Mouse (Mus musculus): Measurements from ENCODE around the gene Preb. TPM values are rescaled to one million over a fixed set of nuclear protein-coding genes. Genes with fewer than 3 reads are reported as not detected.

Preb gene
- total RNA-seq, 2 experiments from 2014 or later, result 84.3 to 84.7 TPM

GRCm38 (mm10) chr5:30955751-30956150 is 4.4 kb downstream of the Preb start:
- DNase-seq, result no peak

DNA sequence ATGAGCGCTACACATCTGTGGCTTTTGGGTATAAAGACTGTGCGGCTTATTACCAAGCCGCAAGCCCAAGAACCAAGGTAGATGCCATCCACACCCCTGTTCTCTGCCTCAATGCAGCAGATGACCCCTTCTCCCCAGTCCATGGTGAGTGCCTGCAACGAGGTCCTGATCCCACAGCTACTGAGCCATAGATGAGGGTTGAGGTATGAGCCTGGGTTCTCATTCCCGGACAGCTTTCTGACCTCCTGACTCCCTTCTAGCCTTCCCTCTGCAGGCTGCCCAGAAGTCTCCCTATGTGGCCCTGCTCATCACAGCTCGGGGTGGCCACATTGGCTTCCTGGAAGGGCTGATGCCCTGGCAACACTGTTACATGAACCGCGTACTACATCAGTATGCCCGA is 5.6 kb downstream of the Preb start:
- no peak for DNase-seq

DNA sequence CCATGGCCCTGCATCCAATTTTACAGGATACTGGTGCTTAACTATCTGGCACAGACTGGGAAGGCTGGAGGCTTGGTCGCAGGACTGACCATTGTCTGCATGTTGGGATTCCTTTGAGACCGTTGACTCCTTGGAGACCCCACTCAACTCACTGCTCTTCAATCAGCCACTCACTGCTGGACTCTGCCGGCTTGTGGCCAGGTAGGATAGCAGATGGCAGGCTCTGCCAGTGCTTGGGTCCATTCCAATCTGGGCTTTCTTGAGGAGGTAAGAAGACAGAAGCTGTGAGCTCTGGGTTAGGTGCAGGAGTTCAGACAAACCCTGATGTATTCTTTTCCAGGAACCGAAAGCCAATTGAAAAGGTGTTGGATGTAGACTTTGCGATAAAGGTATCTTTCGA is 6.1 kb downstream of the Preb start:
- DNase-seq, result no peak

- DNase-seq, result no peak
Measured at GRCm38 (mm10) chr5:30952551-30952950, 7.6 kb downstream of the Preb start.

DNA sequence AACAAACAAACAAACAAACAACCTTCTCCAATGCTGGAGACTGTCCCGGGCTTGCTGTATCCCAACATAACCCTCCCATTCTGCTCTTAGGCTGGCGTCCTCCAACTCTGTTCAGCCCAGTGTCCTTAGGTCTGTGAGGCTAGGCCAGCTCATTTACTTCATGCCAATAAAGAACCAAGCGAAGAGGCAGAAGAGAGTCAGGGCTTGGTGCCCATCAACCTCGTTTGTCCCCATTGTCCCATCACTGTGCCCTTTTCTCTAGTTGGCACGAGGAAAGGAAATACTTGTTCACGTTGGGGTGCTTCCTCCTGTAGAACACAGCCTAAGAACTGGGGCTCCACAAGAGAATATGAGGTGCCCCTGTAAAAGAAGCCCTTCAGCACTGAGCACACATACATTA is 8.5 kb downstream of the Preb start:
- peak in 1 of 2 experiments; percentile 58 for DNase-seq

- DNase-seq, result peak in 1 of 2 experiments; percentile 63
Measured at GRCm38 (mm10) chr5:30950922-30951321, 9.2 kb downstream of the Preb start.

DNA sequence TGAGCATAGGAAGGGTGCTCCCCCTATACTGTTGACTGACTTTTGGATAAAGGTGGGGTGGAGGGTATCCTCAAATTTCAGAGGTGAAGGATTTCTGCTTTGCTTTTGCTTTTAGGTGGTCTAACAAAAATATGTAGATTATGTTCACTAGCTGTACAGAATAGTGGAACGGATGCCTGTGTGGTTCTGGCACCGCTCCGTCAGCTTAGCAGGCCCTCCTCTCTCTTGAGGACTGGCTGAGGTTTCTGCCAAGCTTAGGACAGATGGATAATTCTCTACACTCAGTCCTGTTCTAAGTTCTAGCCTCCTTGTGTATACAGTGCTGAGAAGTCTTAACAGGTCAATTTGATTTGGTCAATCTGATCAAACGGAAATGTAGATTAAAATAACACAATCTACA is 9.7 kb downstream of the Preb start:
- peak in 1 of 2 experiments; percentile 51 for DNase-seq

- peak; percentile 94 to 96 for DNase-seq
Measured at GRCm38 (mm10) chr5:30949654-30950326, 10.4 kb downstream of the Preb start.

- no peak for DNase-seq
Measured at GRCm38 (mm10) chr5:30948620-30949019, 11.5 kb downstream of the Preb start.

DNA sequence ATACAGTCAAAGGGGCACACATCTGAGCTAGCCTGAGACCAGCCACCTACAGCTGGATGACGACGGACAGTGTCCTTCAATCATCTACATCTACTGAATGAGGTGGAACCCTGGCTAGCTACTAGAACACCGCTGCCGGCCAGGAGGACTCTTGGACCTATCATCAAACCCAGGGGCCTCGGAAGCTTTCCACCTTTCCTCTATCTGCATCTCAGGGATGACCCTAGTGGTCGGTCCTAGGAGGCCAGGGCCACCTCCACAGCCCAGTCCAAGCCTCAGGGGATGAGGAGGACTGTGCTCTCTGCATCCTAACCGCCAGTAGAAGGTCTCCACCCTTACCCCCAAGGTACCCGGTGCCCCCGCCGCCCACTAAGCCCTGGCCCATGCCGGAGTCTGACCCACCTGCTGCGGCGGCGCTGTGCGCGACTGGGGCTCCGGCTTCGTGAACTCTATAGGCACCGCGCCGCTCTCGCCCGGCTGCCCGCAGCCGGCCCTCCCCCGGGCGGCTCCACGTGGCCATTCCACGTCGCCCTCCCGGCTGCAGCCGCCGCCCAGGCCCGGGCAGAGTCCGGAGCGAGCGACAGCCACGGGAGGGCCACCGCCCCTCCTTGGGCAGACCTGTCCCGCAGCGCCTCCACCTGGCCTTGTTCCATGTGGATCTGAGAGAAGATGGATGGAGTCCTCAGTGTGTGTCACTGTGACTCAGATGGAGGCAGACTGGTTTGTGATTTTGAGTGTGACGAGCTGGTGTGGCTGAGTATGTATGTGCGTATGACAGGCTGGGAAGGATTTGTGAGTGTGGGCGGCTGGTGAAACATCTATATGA is 15.0 kb downstream of the Preb start, which contains the start of gene Cgref1:
Cgref1 (minus strand) TSS at position 636 of the 826 bp plus-strand sequence.
- DNase-seq, result peak in 1 of 2 experiments; percentile 63

DNA sequence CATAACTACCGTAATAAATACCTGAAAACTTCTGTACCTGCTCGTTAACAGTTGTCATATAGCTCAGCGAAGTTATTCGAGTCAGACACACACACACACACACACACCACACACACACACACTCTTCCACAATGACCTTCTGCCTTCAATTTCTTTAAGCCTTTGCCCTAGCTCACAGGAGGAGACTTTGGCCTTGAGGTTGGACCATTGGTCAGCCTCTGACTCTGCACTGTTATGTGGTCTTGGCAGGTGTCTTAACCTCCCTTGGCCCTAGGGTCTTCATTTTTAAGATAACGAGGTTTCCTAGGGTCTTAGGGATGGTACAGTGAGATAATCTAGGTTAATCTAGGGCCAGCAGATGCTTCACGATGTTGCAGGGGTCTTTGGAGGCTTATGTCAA is 15.8 kb downstream of the Preb start:
- DNase-seq, result no peak

- no peak for DNase-seq
Measured at GRCm38 (mm10) chr5:30943004-30943403, 17.2 kb downstream of the Preb start.

DNA sequence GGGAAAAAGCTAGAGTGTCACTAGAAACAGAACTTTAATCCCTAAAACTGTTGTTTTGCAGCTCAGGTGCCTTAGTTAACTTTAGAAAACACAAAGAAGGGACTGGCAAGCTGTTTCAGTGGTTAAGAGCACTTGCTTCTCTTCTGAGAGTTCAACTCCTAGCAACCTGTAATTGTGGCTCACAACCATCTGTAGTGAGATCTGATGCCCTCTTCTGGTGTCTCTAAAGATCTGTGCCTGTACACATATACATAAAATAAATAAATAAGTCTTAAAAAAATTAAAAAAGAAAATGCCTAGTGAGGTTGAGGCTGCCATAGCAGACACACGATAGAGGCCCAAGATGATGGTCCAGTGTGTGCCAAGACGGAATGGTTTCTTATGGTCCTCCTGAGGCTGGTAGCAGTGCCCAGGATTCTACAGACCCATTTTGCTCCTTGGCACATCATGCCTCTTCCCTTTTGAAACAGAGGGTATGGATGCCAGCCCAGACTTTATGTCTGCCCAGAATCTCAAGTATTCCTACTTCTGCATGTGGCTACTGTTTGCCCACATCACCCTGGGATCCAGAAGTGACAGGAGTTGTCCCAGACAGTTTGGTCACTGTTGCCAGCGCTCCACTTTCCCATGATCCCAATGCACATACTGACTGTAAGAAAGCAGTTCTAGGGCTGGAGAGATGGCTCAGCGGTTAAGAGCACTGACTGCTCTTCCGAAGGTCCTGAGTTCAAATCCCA is 25.3 kb downstream of the Preb start:
- no peak for DNase-seq

- DNase-seq, result no peak
Measured at GRCm38 (mm10) chr5:30933705-30934104, 26.5 kb downstream of the Preb start.

- no peak for DNase-seq
Measured at GRCm38 (mm10) chr5:30931378-30931777, 28.8 kb downstream of the Preb start.

- DNase-seq, result no peak
Measured at GRCm38 (mm10) chr5:30930846-30931245, 29.3 kb downstream of the Preb start.

GRCm38 (mm10) chr5:30930121-30930520 is 30.0 kb downstream of the Preb start:
- peak; percentile 74 to 93 for DNase-seq

- DNase-seq, result peak in 1 of 2 experiments; percentile 46
Measured at GRCm38 (mm10) chr5:30927945-30928529, 32.1 kb downstream of the Preb start.

- no peak for DNase-seq
Measured at GRCm38 (mm10) chr5:30926073-30926472, 34.1 kb downstream of the Preb start.

GRCm38 (mm10) chr5:30925217-30925616 is 34.9 kb downstream of the Preb start:
- no peak for DNase-seq

GRCm38 (mm10) chr5:30924614-30925013 is 35.5 kb downstream of the Preb start:
- DNase-seq, result no peak

GRCm38 (mm10) chr5:30923119-30923518 is 37.0 kb downstream of the Preb start:
- DNase-seq, result no peak
